Mouse (Mus musculus): ENCODE data around the gene Matn4. TPM values are rescaled to one million over a fixed set of nuclear protein-coding genes. Genes with fewer than 3 reads are reported as not detected.
"Not testable (repeated sequence)": the region's sequence is repeated elsewhere in the genome, so short reads cannot be mapped to it uniquely, and the experiment has no call there.

Gene Matn4
- polyA plus RNA-seq, 1 experiment from 2014 or later = not detected

DNA sequence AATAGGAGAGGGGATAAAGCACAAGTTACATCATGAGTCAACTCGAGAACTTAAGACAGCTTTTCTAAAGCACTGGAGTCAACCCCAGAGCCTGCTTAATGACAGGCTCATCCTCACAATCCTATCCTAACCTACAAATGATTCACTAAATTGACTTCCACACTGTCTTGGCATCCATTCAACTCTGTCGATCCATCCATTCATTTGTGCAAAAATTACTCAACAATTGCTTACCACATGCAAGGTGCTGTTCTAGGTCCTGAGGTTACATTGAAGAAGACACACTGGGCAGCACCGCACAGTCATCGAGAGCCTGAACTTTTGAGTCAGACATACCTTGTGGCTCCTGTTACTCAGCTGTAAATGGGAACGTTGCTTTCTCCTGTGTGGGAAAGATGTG lies 45.9 kb downstream of the Matn4 start:
- Histone ChIP-seq H3K9me3 (ENCODE audit: control insufficient read depth, low read length) (no peaks in the 10 kb centered on the region), H3K27me3 (ENCODE audit: control insufficient read depth, insufficient read depth, low read length) (no peaks in the 10 kb centered on the region; the same call in 1 of the 2 replicates), H3K36me3 (ENCODE audit: control insufficient read depth, insufficient read depth, low read length) (no peaks in the 10 kb centered on the region), H3K4me3 (replicated peaks; ENCODE audit: low read depth, low read length) (no peak overlapping the region), H3K4me2 (ENCODE audit: low read length) (no peak overlapping the region), H3K4me1 (ENCODE audit: control insufficient read depth, insufficient read depth, low read length) (0 out of 2 replicates have a peak, but pooled peaks cover 2% of the 10 kb centered on the region), H3K9ac (replicated peaks; ENCODE audit: low read length) (no peak overlapping the region), H3K27ac (replicated peaks; ENCODE audit: low read depth, low read length) (no peak overlapping the region)
- ATAC-seq (ENCODE audit: low FRiP score, low TSS enrichment) = no peak
- 83% methylated on average over 5 of the region's 5 CpGs for WGBS
- DNase-seq = no peak

DNA sequence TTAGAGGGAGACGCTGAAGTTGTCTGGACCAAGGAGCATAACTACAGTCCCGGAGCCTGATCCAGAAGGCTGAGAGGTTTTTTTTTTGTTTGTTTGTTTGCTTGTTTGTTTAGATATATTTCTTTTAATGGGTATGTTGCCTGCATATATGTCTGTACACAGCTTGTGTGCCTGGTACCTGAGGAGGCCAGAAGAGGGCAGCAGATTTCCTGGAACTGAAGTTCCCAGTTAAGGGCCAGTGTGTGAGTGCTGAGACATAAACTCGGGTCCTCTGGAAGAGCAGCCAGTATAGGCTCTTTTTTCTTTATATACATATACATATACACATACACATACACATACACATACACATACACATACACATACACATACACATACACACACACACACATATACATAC lies 46.6 kb downstream of the Matn4 start:
- H3K4me2 ChIP-seq (ENCODE audit: low read length) = no peak overlapping the region
- 73% methylated on average over 3 of the region's 3 CpGs for WGBS
- DNase-seq (no peak), ATAC-seq (ENCODE audit: low FRiP score, low TSS enrichment) (no peak)
- no peak overlapping the region for H3K27ac ChIP-seq (replicated peaks; ENCODE audit: low read depth, low read length)
- no peak overlapping the region for H3K4me3 ChIP-seq (replicated peaks; ENCODE audit: low read depth, low read length)
- no peaks in the 10 kb centered on the region for H3K36me3 ChIP-seq (ENCODE audit: control insufficient read depth, insufficient read depth, low read length)
- H3K27me3 ChIP-seq (ENCODE audit: control insufficient read depth, insufficient read depth, low read length) = no peaks in the 10 kb centered on the region; the same call in 1 of the 2 replicates
- H3K4me1 ChIP-seq (ENCODE audit: control insufficient read depth, insufficient read depth, low read length) = 0 out of 2 replicates have a peak, but pooled peaks cover 2% of the 10 kb centered on the region
- H3K9me3 ChIP-seq (ENCODE audit: control insufficient read depth, low read length) = no peaks in the 10 kb centered on the region
- H3K9ac ChIP-seq (replicated peaks; ENCODE audit: low read length) = no peak overlapping the region

DNA sequence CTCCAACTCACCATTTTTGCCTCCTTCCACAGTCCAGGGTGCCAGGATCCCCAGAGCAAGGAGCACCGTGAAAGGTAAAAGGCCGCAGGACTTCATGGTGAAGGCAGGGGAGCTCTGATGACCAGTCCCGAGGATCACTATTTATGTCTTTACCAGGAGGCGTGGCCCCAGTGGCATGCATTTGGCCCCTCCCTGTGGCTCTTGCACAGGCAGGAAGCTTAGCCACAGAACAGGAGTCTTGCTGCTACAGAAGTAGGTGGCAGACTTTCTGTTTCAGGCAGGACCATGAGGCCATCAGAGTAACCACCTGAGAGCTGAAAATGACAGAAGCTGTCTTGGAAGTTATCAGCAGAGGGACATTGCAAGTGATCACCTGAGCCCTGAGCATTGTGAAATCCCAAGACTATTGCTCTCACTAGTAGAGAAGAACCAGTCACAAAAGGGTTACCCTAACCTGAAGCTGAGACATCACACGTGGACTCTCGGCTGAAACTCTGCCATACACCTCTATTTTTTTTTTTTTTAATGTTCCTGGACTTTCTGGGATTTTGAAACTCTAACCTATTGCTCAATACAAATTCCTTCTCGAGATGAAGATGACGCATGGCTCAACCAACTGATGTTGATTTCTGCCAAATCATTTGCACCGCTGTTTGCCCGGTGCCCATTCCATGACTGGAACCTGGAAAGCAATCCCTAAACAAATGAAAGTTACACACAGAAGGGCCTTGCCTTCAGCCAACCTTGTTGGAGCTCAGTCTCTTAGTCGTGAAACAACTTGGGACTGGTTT lies 48.6 kb downstream of the Matn4 start:
- no peak overlapping the region for H3K4me2 ChIP-seq (ENCODE audit: low read length)
- H3K9me3 ChIP-seq (ENCODE audit: control insufficient read depth, low read length) = no peaks in the 10 kb centered on the region
- no peak for DNase-seq
- no peak overlapping the region for H3K27ac ChIP-seq (replicated peaks; ENCODE audit: low read depth, low read length)
- no peak for ATAC-seq (ENCODE audit: low FRiP score, low TSS enrichment)
- 78% methylated on average over 11 of the region's 11 CpGs for WGBS
- 0 out of 2 replicates have a peak, but pooled peaks cover 2% of the 10 kb centered on the region for H3K4me1 ChIP-seq (ENCODE audit: control insufficient read depth, insufficient read depth, low read length)
- no peaks in the 10 kb centered on the region; the same call in 1 of the 2 replicates for H3K27me3 ChIP-seq (ENCODE audit: control insufficient read depth, insufficient read depth, low read length)
- no peak overlapping the region for H3K4me3 ChIP-seq (replicated peaks; ENCODE audit: low read depth, low read length)
- H3K9ac ChIP-seq (replicated peaks; ENCODE audit: low read length) = no peak overlapping the region
- H3K36me3 ChIP-seq (ENCODE audit: control insufficient read depth, insufficient read depth, low read length) = no peaks in the 10 kb centered on the region

DNA sequence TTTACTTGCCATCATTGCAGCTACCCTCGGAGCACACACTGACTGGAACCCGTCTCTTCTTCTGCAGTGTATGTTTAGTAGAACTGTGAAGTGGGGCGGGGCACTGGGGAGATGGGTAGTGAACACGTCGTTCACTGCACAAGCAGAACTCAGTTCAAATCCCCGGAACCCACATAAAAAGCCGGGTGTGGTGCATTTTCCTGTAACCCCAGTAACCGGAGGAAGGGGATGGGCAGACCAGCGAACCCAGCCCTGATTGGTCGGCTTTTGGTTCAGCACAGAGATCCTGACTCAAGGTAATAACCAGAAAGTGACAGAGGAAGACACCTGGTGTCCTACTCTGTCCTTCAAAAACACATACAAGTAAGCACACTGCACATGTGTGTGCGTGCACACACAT lies 51.6 kb downstream of the Matn4 start:
- no peak overlapping the region for H3K9ac ChIP-seq (replicated peaks; ENCODE audit: low read length)
- no peaks in the 10 kb centered on the region for H3K36me3 ChIP-seq (ENCODE audit: control insufficient read depth, insufficient read depth, low read length)
- WGBS = 86% methylated on average over 11 of the region's 11 CpGs
- no peak overlapping the region for H3K27ac ChIP-seq (replicated peaks; ENCODE audit: low read depth, low read length)
- H3K27me3 ChIP-seq (ENCODE audit: control insufficient read depth, insufficient read depth, low read length) = no peaks in the 10 kb centered on the region
- no peaks in the 10 kb centered on the region for H3K4me1 ChIP-seq (ENCODE audit: control insufficient read depth, insufficient read depth, low read length)
- DNase-seq (no peak), ATAC-seq (ENCODE audit: low FRiP score, low TSS enrichment) (no peak)
- no peaks in the 10 kb centered on the region for H3K9me3 ChIP-seq (ENCODE audit: control insufficient read depth, low read length)
- no peak overlapping the region for H3K4me2 ChIP-seq (ENCODE audit: low read length)
- no peak overlapping the region for H3K4me3 ChIP-seq (replicated peaks; ENCODE audit: low read depth, low read length)

DNA sequence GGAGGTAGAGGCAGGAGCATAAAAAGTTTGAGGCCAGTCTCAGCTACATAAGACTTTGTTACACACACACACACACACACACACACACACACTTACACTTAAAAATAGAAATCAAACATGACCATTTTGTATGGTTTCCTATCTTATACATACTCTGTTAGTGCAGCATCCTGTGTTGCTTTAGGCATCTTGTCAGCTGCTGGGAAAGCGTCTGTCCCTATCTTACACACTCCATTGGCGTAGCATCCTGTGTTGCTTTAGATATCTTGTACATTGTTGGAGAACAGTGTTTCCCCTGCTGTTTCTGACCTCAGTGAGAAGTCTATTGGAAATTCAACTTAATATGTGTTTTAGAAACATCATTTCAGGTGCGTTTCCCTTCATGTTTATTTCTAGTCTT lies 52.3 kb downstream of the Matn4 start:
- Histone ChIP-seq H3K27me3 (ENCODE audit: control insufficient read depth, insufficient read depth, low read length) (no peaks in the 10 kb centered on the region), H3K36me3 (ENCODE audit: control insufficient read depth, insufficient read depth, low read length) (no peaks in the 10 kb centered on the region), H3K4me2 (ENCODE audit: low read length) (no peak overlapping the region), H3K4me1 (ENCODE audit: control insufficient read depth, insufficient read depth, low read length) (no peaks in the 10 kb centered on the region), H3K9ac (replicated peaks; ENCODE audit: low read length) (no peak overlapping the region), H3K9me3 (ENCODE audit: control insufficient read depth, low read length) (no peaks in the 10 kb centered on the region), H3K27ac (replicated peaks; ENCODE audit: low read depth, low read length) (no peak overlapping the region), H3K4me3 (replicated peaks; ENCODE audit: low read depth, low read length) (no peak overlapping the region)
- DNase-seq (no peak), ATAC-seq (ENCODE audit: low FRiP score, low TSS enrichment) (no peak)
- 92% methylated on average over 3 of the region's 3 CpGs for WGBS

DNA sequence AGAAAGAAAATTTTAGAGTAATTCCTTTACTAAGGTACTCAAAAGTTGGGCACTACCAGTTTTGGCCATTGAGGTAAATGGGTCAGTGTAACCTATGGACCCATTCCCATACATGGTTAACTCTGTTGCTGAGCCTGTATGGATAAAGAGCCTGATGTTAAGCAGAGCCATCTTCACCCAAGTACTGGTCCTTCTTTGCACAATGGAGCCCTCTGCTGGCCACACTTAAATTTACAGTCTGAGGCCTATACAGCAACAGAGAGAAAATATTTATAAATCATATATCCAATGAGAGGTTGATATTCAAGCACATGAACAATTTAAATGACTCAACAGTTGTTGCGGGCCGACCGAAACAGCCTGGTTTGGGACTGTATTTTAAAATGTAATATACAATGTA lies 56.0 kb downstream of the Matn4 start:
- ATAC-seq (ENCODE audit: low FRiP score, low TSS enrichment) = no peak
- peak; percentile 23 for DNase-seq
- WGBS = 91% methylated on average over 3 of the region's 3 CpGs
- H3K27ac ChIP-seq (replicated peaks; ENCODE audit: low read depth, low read length) = no peak overlapping the region
- H3K9ac ChIP-seq (replicated peaks; ENCODE audit: low read length) = no peak overlapping the region
- H3K4me2 ChIP-seq (ENCODE audit: low read length) = no peak overlapping the region
- no peaks in the 10 kb centered on the region for H3K36me3 ChIP-seq (ENCODE audit: control insufficient read depth, insufficient read depth, low read length)
- H3K27me3 ChIP-seq (ENCODE audit: control insufficient read depth, insufficient read depth, low read length) = no peaks in the 10 kb centered on the region
- no peaks in the 10 kb centered on the region for H3K9me3 ChIP-seq (ENCODE audit: control insufficient read depth, low read length)
- no peaks in the 10 kb centered on the region for H3K4me1 ChIP-seq (ENCODE audit: control insufficient read depth, insufficient read depth, low read length)
- no peak overlapping the region for H3K4me3 ChIP-seq (replicated peaks; ENCODE audit: low read depth, low read length)

DNA sequence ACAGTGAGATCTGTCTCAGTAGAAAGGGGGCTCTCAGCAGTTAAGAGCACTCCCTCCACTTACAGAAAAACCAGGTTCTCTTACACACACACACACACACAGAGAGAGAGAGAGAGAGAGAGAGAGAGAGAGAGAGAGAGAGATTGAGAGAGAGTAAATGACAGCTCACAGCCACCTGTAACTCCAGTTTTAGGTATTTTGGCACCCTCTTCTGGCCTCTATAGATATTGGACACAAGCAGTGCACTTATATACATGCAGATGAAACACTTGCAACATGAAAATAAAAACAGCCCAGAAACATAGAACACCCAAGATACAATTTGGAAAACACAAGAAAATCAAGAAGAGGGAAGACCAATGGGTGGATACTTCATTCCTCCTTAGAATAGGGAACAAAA lies 57.3 kb downstream of the Matn4 start:
- H3K4me2 ChIP-seq (ENCODE audit: low read length); H3K4me1 ChIP-seq (ENCODE audit: control insufficient read depth, insufficient read depth, low read length); H3K9me3 ChIP-seq (ENCODE audit: control insufficient read depth, low read length); H3K27me3 ChIP-seq (ENCODE audit: control insufficient read depth, insufficient read depth, low read length); H3K36me3 ChIP-seq (ENCODE audit: control insufficient read depth, insufficient read depth, low read length); H3K27ac ChIP-seq (replicated peaks; ENCODE audit: low read depth, low read length); H3K4me3 ChIP-seq (replicated peaks; ENCODE audit: low read depth, low read length); ATAC-seq (ENCODE audit: low FRiP score, low TSS enrichment); H3K9ac ChIP-seq (replicated peaks; ENCODE audit: low read length): not testable (repeated sequence)
- peak; percentile 15 for DNase-seq

DNA sequence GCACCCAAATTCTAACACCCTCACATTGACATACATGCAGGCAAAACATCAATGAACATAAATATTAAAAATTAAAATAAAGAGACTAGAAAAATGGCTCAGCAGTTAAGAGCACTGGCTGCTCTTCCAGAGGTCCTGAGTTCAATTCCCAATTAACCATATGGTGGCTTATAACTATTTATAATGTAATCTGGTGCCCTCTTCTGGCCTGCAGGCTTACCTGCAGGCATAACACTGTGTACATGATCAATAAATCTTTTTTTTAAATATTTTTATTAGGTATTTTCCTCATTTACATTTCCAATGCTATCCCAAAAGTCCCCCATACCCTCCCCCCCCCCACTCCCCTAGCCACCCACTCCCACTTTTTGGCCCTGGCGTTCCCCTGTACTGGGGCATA lies 61.2 kb downstream of the Matn4 start:
- DNase-seq; H3K4me2 ChIP-seq (ENCODE audit: low read length); H3K36me3 ChIP-seq (ENCODE audit: control insufficient read depth, insufficient read depth, low read length); H3K27ac ChIP-seq (replicated peaks; ENCODE audit: low read depth, low read length); H3K27me3 ChIP-seq (ENCODE audit: control insufficient read depth, insufficient read depth, low read length); H3K9ac ChIP-seq (replicated peaks; ENCODE audit: low read length); H3K4me3 ChIP-seq (replicated peaks; ENCODE audit: low read depth, low read length); H3K4me1 ChIP-seq (ENCODE audit: control insufficient read depth, insufficient read depth, low read length); H3K9me3 ChIP-seq (ENCODE audit: control insufficient read depth, low read length); ATAC-seq (ENCODE audit: low FRiP score, low TSS enrichment): not testable (repeated sequence)
- 73% methylated on average over 1 of the region's 1 CpGs for WGBS

Measured in midbrain, embryonic 14.5 days (tissue).